Mouse (Mus musculus): Measurements from ENCODE around the gene Galnt6. TPM values are rescaled to one million over a fixed set of nuclear protein-coding genes. Genes with fewer than 3 reads are reported as not detected.

Gene Galnt6
- total and polyA plus RNA-seq, 2 experiments from 2014 or later, result 0.34 to 0.37 TPM

GRCm38 (mm10) chr15:100642451-100642850 is 86.7 kb downstream of the Galnt6 start:
- 97% methylated on average over 7 of the region's 7 CpGs for WGBS
- Histone ChIP-seq H3K4me3 (ENCODE audit: low read length) (no peak overlapping the region), H3K27ac (no peak overlapping the region), H3K4me1 (ENCODE audit: insufficient read depth, low read length) (no peaks in the 10 kb centered on the region), H3K9me3 (ENCODE audit: low read length) (no peaks in the 10 kb centered on the region), H3K4me2 (ENCODE audit: low read depth, low read length) (no peak overlapping the region), H3K27me3 (ENCODE audit: insufficient read depth, low read length) (peaks cover 9% of the 10 kb centered on the region), H3K9ac (replicated peaks; ENCODE audit: low read length) (no peak overlapping the region), H3K36me3 (ENCODE audit: insufficient read depth, low read length) (no peaks in the 10 kb centered on the region)
- ATAC-seq (no peak), DNase-seq (ENCODE audit: low spot score) (no peak)
- no peak for TF ChIP-seq CTCF (IDR thresholded peaks at IDR 0.05; ENCODE audit: low read depth)

Small RNA genes within 50 kb of the gene (microRNA-seq; reads per million reads assigned to microRNA genes)
- 0 reads per million in 2 experiments for gene Mir6961

Other genes with a start within 250 kb of the Galnt6 start
- gene Csrnp2, start 233.9 kb downstream of the Galnt6 start, total RNA-seq (2014; rRNA removed), result 50.2 and 53.9 TPM in 2 replicates
- 27.3 and 29.9 TPM in 2 replicates for gene Csrnp2, start 233.9 kb downstream of the Galnt6 start, polyA plus RNA-seq (2015; fragmentation: Nextera tagmentation; extraction: Ambion mirVana)
- gene Tfcp2, start 177.4 kb downstream of the Galnt6 start, total RNA-seq (2014; rRNA removed), result 27.1 and 45.7 TPM in 2 replicates
- gene Tfcp2, start 177.4 kb downstream of the Galnt6 start, polyA plus RNA-seq (2015; fragmentation: Nextera tagmentation; extraction: Ambion mirVana), result 34.9 and 35.6 TPM in 2 replicates
- 84.1 and 85.2 TPM in 2 replicates for gene Pou6f1, start 129.4 kb downstream of the Galnt6 start, total RNA-seq (2014; rRNA removed)
- 23.8 and 24.9 TPM in 2 replicates for gene Pou6f1, start 129.4 kb downstream of the Galnt6 start, polyA plus RNA-seq (2015; fragmentation: Nextera tagmentation; extraction: Ambion mirVana)
- 108 and 141 TPM in 2 replicates for gene Dazap2, start 114.0 kb downstream of the Galnt6 start, total RNA-seq (2014; rRNA removed)
- gene Dazap2, start 114.0 kb downstream of the Galnt6 start, polyA plus RNA-seq (2015; fragmentation: Nextera tagmentation; extraction: Ambion mirVana), result 156 and 164 TPM in 2 replicates
- gene Smagp, start 92.4 kb downstream of the Galnt6 start, total RNA-seq (2014; rRNA removed), result 2.7 and 5.8 TPM in 2 replicates
- gene Smagp, start 92.4 kb downstream of the Galnt6 start, polyA plus RNA-seq (2015; fragmentation: Nextera tagmentation; extraction: Ambion mirVana), result 3.3 and 4.3 TPM in 2 replicates
- 0.61 and 0.63 TPM in 2 replicates for gene Bin2, start 59.8 kb downstream of the Galnt6 start, total RNA-seq (2014; rRNA removed)
- 1.1 and 1.4 TPM in 2 replicates for gene Bin2, start 59.8 kb downstream of the Galnt6 start, polyA plus RNA-seq (2015; fragmentation: Nextera tagmentation; extraction: Ambion mirVana)
- gene Cela1, start 41.5 kb downstream of the Galnt6 start, total RNA-seq (2014; rRNA removed), result 1.8 and 4.7 TPM in 2 replicates
- gene Cela1, start 41.5 kb downstream of the Galnt6 start, polyA plus RNA-seq (2015; fragmentation: Nextera tagmentation; extraction: Ambion mirVana), result 2.4 and 3.1 TPM in 2 replicates
- 25.4 and 33.9 TPM in 2 replicates for gene Slc4a8, start 32.4 kb upstream of the Galnt6 start, total RNA-seq (2014; rRNA removed)
- 29.8 and 30.7 TPM in 2 replicates for gene Slc4a8, start 32.4 kb upstream of the Galnt6 start, polyA plus RNA-seq (2015; fragmentation: Nextera tagmentation; extraction: Ambion mirVana)
- 40.1 and 45.7 TPM in 2 replicates for gene Scn8a, start 140.5 kb upstream of the Galnt6 start, total RNA-seq (2014; rRNA removed)
- gene Scn8a, start 140.5 kb upstream of the Galnt6 start, polyA plus RNA-seq (2015; fragmentation: Nextera tagmentation; extraction: Ambion mirVana), result 26.9 and 32.4 TPM in 2 replicates

Data from hindbrain, postnatal 0 days (tissue).